Mouse (Mus musculus) liver, embryonic 14 days (tissue): Measurements from ENCODE around the gene Mrgprb2. TPM values are rescaled to one million over a fixed set of nuclear protein-coding genes. Genes with fewer than 3 reads are reported as not detected.

Source experiments
- polyA plus RNA-seq: library from polyadenylated mRNA; depleted of rRNA; stranded (reverse); fragments of >200 nt; gene quantifications from 2 replicates; pipeline ENCODE4 v1.2.3, GENCODE M21; 2012; rRNA removed

Mrgprb2 gene
- polyA plus RNA-seq = not detected in 2 replicates

GRCm38 (mm10) chr7:48557986-48558385 is at the start of gene Mrgprb2:
Gene Mrgprb2 (minus strand): TSS chr7:48558086.

Other genes with a start within 250 kb of the Mrgprb2 start
- gene Mrgprb8, start 169.6 kb downstream of the Mrgprb2 start, polyA plus RNA-seq = not detected in 2 replicates
- not detected in 2 replicates for gene Mrgprb1, start 101.7 kb downstream of the Mrgprb2 start, polyA plus RNA-seq
- not detected in 2 replicates for gene Mrgprx2, start 58.8 kb downstream of the Mrgprb2 start, polyA plus RNA-seq
- gene Mrgprb3, start 85.7 kb upstream of the Mrgprb2 start, polyA plus RNA-seq = not detected in 2 replicates
- gene Zdhhc13, start 230.9 kb upstream of the Mrgprb2 start, polyA plus RNA-seq = 9.1 and 10.7 TPM in 2 replicates